Mouse (Mus musculus): ENCODE measurements around the gene Rpia.
"Not testable (repeated sequence)": the region's sequence is repeated elsewhere in the genome, so short reads cannot be mapped to it uniquely, and the experiment has no call there.

Gene Rpia

GRCm38 (mm10) chr6:70791824-70792535, at the start of gene Rpia:
Gene Rpia, minus strand, starts transcription at chr6:70792232.
- peak; percentile 93 for DNase-seq (ENCODE audit: low spot score in 2 of 2)

- no peak for DNase-seq (ENCODE audit: low spot score in 2 of 2)
These were observed 48.2 kb upstream of the Rpia start for GRCm38 (mm10) chr6:70840281-70840680.

GRCm38 (mm10) chr6:70838532-70838931, 46.5 kb upstream of the Rpia start:
- DNase-seq (ENCODE audit: low spot score in 2 of 2): no peak

- DNase-seq (ENCODE audit: low spot score in 2 of 2): no peak
These were observed 45.3 kb upstream of the Rpia start for GRCm38 (mm10) chr6:70837297-70837696.

- no peak for DNase-seq (ENCODE audit: low spot score in 2 of 2)
These were observed 39.3 kb upstream of the Rpia start for GRCm38 (mm10) chr6:70831179-70831839.

- DNase-seq (ENCODE audit: low spot score in 2 of 2): no peak
These were observed 38.5 kb upstream of the Rpia start for GRCm38 (mm10) chr6:70830552-70830951.

- DNase-seq (ENCODE audit: low spot score in 2 of 2): no peak
These were observed 37.4 kb upstream of the Rpia start for GRCm38 (mm10) chr6:70829451-70829850.

- no peak for DNase-seq (ENCODE audit: low spot score in 2 of 2)
These were observed 32.9 kb upstream of the Rpia start for GRCm38 (mm10) chr6:70824987-70825337.

- peak; percentile 56 to 64 for DNase-seq (ENCODE audit: low spot score in 2 of 2)
These were observed 32.3 kb upstream of the Rpia start for GRCm38 (mm10) chr6:70824085-70824986.

GRCm38 (mm10) chr6:70823277-70823676, 31.2 kb upstream of the Rpia start:
- not testable (repeated sequence) for DNase-seq (ENCODE audit: low spot score in 2 of 2)

- DNase-seq (ENCODE audit: low spot score in 2 of 2): no peak
These were observed 30.4 kb upstream of the Rpia start for GRCm38 (mm10) chr6:70822386-70822910.

GRCm38 (mm10) chr6:70821566-70821965, 29.5 kb upstream of the Rpia start:
- no peak for DNase-seq (ENCODE audit: low spot score in 2 of 2)

- DNase-seq (ENCODE audit: low spot score in 2 of 2): no peak
These were observed 23.4 kb upstream of the Rpia start for GRCm38 (mm10) chr6:70815471-70815870.

GRCm38 (mm10) chr6:70814629-70814950, 22.6 kb upstream of the Rpia start:
- DNase-seq (ENCODE audit: low spot score in 2 of 2): no peak

GRCm38 (mm10) chr6:70813921-70814628, 22.0 kb upstream of the Rpia start:
- DNase-seq (ENCODE audit: low spot score in 2 of 2): peak in 1 of 2 experiments; percentile 24

GRCm38 (mm10) chr6:70812526-70812895, 20.5 kb upstream of the Rpia start:
- DNase-seq (ENCODE audit: low spot score in 2 of 2): no peak

GRCm38 (mm10) chr6:70811557-70812525, 19.8 kb upstream of the Rpia start:
- DNase-seq (ENCODE audit: low spot score in 2 of 2): peak; percentile 59 to 81

GRCm38 (mm10) chr6:70810524-70810923, 18.5 kb upstream of the Rpia start:
- DNase-seq (ENCODE audit: low spot score in 2 of 2): no peak

GRCm38 (mm10) chr6:70806514-70806912, 14.5 kb upstream of the Rpia start:
- DNase-seq (ENCODE audit: low spot score in 2 of 2): no peak

GRCm38 (mm10) chr6:70805820-70806513, 13.9 kb upstream of the Rpia start:
- peak; percentile 22 to 62 for DNase-seq (ENCODE audit: low spot score in 2 of 2)
